Mouse (Mus musculus): ENCODE measurements around the gene Gm20219. TPM values are rescaled to one million over a fixed set of nuclear protein-coding genes. Genes with fewer than 3 reads are reported as not detected.

Gm20219 gene
- polyA plus RNA-seq (2015; fragmentation: Nextera tagmentation; extraction: Ambion mirVana) = not detected in 2 replicates

DNA sequence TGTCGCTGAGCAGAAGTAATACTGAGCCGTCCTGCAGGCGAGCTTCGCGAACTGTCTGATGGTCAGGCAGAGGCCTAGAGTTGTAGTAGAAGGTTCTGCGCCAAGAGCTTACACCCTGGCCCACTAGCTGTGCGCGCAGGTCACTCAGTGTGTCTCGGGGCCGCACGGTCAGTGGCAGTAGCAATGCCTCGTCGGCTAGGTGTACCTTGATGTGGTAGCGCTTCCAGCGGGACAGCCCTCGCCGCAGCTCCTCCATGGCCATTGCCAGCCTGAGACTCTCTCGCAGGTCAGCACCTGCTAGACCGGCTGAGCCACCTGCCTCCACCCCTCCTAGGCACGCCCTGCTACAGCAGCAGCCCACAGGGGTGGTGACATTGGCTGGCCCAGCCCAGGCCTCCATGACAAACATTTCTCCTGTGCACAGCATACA lies at the start of gene Gm20219:
Gene Gm20219 (minus strand): TSS at position 266 of the 430 bp plus-strand sequence.
- TF ChIP-seq CTCF (IDR thresholded peaks at IDR 0.05; ENCODE audit: low read depth) = no peak
- no peak within 1 kb of the TSS for H3K4me3 ChIP-seq (ENCODE audit: low read depth, low read length)
- no peaks in the 10 kb centered on the region; the same call in 1 of the 2 replicates for H3K36me3 ChIP-seq (ENCODE audit: control insufficient read depth, insufficient read depth)
- H3K4me1 ChIP-seq (replicated peaks; ENCODE audit: control insufficient read depth, insufficient read depth, low read length) = no peaks in the 10 kb centered on the region
- H3K27me3 ChIP-seq (replicated peaks; ENCODE audit: control insufficient read depth, insufficient read depth, low read length) = no peaks in the 10 kb centered on the region
- ATAC-seq = peak; percentile 80
- H3K9me3 ChIP-seq (ENCODE audit: control insufficient read depth) = no peaks in the 10 kb centered on the region
- WGBS = 48% methylated on average over 20 of the region's 20 CpGs
- H3K27ac ChIP-seq (ENCODE audit: low read depth, low read length) = no peak within 1 kb of the TSS
- H3K4me2 ChIP-seq (replicated peaks; ENCODE audit: low read depth) = 0 out of 2 replicates have a peak within 1 kb of the TSS, but pooled peaks have one; percentile 21
- no peak within 1 kb of the TSS for H3K9ac ChIP-seq (ENCODE audit: low read depth, low read length)

DNA sequence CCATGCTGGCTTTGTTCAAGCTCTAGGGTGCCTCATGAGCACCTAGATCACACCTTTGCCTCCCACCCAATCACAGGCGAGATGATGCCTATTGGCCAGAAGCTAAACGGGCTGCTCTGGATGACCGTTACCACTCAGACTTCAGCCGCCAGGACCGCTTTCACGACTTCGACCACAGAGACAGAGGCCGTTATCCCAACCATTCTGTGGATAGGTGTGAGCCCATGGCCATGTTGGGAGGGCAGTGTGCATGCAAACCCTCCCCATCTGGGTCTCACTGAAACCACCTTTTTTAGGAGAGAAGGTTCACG lies 49.8 kb upstream of the Gm20219 start:
- 82% methylated on average over 9 of the region's 9 CpGs for WGBS

DNA sequence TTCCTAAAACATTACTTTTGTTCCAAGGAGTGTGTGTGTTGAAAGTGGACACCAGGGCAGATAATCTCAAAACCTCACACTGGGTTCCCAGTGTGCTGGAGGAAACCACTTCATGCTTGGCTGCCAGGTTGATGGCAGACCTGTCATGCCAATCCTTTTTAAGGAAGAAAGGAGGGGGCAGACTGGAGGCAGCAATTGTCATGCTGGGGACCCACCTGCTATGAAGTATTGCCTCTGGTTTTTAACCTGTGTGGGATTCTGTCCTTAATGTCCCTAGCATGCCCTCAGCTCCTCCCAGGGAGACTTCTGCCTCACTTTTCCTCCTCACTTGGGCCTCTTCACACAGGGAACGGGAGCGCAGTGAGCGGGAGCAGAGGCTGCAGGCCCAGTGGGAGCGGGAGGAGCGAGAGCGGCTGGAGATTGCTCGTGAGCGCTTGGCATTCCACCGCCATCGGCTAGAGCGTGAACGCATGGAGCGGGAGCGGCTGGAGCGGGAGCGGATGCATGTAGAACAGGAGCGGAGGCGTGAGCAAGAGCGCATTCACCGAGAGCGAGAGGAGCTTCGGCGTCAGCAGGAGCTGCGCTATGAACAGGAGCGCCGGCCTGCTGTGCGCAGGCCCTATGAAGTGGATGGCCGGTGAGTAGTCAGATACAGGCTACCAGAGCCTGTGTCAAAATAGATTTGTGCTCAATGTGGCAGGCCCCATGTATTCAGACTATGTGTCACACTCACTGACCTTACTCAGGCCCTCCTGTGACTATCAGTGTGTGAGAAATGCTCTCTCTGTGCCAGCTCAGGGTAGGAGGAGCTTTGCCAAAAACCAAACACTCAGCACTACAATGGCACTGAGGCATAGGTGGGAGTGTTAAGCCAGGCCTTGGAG lies 49.2 kb upstream of the Gm20219 start:
- Histone ChIP-seq H3K4me2 (replicated peaks; ENCODE audit: low read depth) (no peak overlapping the region), H3K4me1 (replicated peaks; ENCODE audit: control insufficient read depth, insufficient read depth, low read length) (no peaks in the 10 kb centered on the region), H3K27me3 (replicated peaks; ENCODE audit: control insufficient read depth, insufficient read depth, low read length) (no peaks in the 10 kb centered on the region), H3K9me3 (ENCODE audit: control insufficient read depth) (no peaks in the 10 kb centered on the region), H3K9ac (ENCODE audit: low read depth, low read length) (no peak overlapping the region), H3K4me3 (ENCODE audit: low read depth, low read length) (no peak overlapping the region), H3K27ac (ENCODE audit: low read depth, low read length) (no peak overlapping the region; the same call in 1 of the 2 replicates), H3K36me3 (ENCODE audit: control insufficient read depth, insufficient read depth) (peaks cover 85% of the 10 kb centered on the region)
- no peak for TF ChIP-seq CTCF (IDR thresholded peaks at IDR 0.05; ENCODE audit: low read depth)
- WGBS = 94% methylated on average over 28 of the region's 28 CpGs
- ATAC-seq = no peak

More for the DNA sequence above, 49.8 kb upstream of the Gm20219 start:
- ATAC-seq = no peak
- Histone ChIP-seq H3K27me3 (replicated peaks; ENCODE audit: control insufficient read depth, insufficient read depth, low read length) (no peaks in the 10 kb centered on the region), H3K4me2 (replicated peaks; ENCODE audit: low read depth) (no peak overlapping the region), H3K27ac (ENCODE audit: low read depth, low read length) (no peak overlapping the region), H3K4me3 (ENCODE audit: low read depth, low read length) (no peak overlapping the region), H3K4me1 (replicated peaks; ENCODE audit: control insufficient read depth, insufficient read depth, low read length) (no peaks in the 10 kb centered on the region), H3K36me3 (ENCODE audit: control insufficient read depth, insufficient read depth) (peaks cover 85% of the 10 kb centered on the region), H3K9ac (ENCODE audit: low read depth, low read length) (no peak overlapping the region), H3K9me3 (ENCODE audit: control insufficient read depth) (no peaks in the 10 kb centered on the region)
- TF ChIP-seq CTCF (IDR thresholded peaks at IDR 0.05; ENCODE audit: low read depth) = no peak

DNA sequence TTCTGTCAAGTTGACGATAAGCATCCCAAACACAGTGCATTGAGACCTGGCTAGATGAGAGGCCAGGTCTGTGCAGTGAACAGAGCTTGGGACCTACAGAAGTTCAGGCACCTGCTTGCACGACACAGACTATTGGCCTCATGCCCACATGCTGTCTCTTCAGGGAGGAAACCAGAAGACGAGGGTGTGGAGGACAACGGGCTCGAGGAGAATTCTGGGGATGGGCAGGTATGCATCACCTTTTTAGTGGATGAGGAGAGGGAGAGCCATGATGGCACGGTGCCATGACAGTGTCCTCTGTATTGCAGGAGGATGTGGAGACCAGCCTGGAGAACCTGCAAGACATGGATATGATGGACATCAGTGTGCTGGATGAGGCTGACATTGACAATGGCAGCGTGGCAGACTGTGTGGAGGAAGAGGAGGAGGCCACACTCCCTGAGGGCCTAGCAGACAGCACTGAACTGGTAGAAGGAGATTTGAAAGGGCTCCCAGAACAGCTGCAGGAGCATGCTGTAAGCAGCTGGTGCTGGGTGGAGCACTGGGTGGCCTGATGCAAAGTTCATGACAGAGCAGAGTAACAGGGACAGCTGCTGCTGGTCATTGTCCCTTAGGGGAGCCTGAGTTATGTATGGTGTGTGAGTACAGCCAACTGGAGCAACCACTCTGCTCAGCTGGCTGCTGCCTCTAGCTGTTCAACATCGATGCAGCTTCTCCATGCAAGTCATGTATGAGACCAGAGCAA lies 39.5 kb upstream of the Gm20219 start:
- Histone ChIP-seq H3K4me2 (replicated peaks; ENCODE audit: low read depth) (no peak overlapping the region), H3K4me3 (ENCODE audit: low read depth, low read length) (no peak overlapping the region), H3K4me1 (replicated peaks; ENCODE audit: control insufficient read depth, insufficient read depth, low read length) (no peaks in the 10 kb centered on the region), H3K27me3 (replicated peaks; ENCODE audit: control insufficient read depth, insufficient read depth, low read length) (no peaks in the 10 kb centered on the region), H3K36me3 (ENCODE audit: control insufficient read depth, insufficient read depth) (peaks cover 82% of the 10 kb centered on the region), H3K9ac (ENCODE audit: low read depth, low read length) (no peak overlapping the region), H3K27ac (ENCODE audit: low read depth, low read length) (no peak overlapping the region), H3K9me3 (ENCODE audit: control insufficient read depth) (no peaks in the 10 kb centered on the region)
- 81% methylated on average over 8 of the region's 8 CpGs for WGBS
- ATAC-seq = no peak
- no peak for TF ChIP-seq CTCF (IDR thresholded peaks at IDR 0.05; ENCODE audit: low read depth)

DNA sequence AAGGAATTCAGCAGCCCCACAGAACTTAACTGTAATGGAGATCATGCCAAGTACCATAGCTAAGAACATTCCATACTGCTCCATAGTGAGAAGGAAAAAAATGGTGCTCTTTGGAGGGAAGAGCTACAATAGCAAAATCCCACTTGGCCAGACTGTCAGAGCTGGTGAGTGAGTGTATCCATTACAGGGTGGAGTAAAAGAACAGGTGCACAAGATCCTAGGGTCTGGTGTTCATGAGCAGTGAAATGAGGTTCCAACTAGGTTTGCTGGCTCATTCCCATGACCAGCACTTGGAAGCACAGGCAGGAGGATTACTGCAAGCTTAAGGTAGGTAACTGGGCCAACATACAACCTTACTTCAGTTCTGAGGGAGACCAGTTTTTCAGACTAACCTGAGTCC lies 38.4 kb upstream of the Gm20219 start:
- TF ChIP-seq CTCF (IDR thresholded peaks at IDR 0.05; ENCODE audit: low read depth) = no peak
- Histone ChIP-seq H3K27ac (ENCODE audit: low read depth, low read length) (no peak overlapping the region; the same call in 1 of the 2 replicates), H3K4me3 (ENCODE audit: low read depth, low read length) (no peak overlapping the region), H3K9ac (ENCODE audit: low read depth, low read length) (no peak overlapping the region), H3K27me3 (replicated peaks; ENCODE audit: control insufficient read depth, insufficient read depth, low read length) (no peaks in the 10 kb centered on the region), H3K4me1 (replicated peaks; ENCODE audit: control insufficient read depth, insufficient read depth, low read length) (no peaks in the 10 kb centered on the region), H3K36me3 (ENCODE audit: control insufficient read depth, insufficient read depth) (peaks cover 85% of the 10 kb centered on the region), H3K9me3 (ENCODE audit: control insufficient read depth) (no peaks in the 10 kb centered on the region), H3K4me2 (replicated peaks; ENCODE audit: low read depth) (no peak overlapping the region)
- no peak for ATAC-seq

DNA sequence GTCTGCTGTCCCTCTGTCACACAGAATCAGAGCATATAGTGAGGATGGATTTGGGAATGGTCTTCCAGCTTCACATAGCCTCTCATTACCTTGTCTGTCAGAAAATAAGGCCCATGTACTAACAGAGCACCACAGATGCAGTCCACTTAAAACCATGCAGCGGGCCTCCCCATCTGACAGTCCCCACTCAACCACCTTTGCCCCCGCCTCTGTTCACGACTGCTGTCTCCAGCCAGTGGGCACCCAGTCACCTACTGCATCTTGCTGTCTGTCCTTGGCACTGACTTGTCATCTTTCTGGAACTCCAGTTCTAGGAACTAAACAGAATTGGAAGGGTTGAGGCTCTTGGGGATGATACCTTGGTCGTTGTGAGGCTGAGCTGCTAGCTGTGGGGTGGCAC lies 34.7 kb upstream of the Gm20219 start:
- 95% methylated on average over 4 of the region's 4 CpGs for WGBS
- ATAC-seq = no peak

More for the DNA sequence above, 34.7 kb upstream of the Gm20219 start:
- Histone ChIP-seq H3K9me3 (ENCODE audit: control insufficient read depth) (no peaks in the 10 kb centered on the region), H3K4me2 (replicated peaks; ENCODE audit: low read depth) (no peak overlapping the region), H3K4me3 (ENCODE audit: low read depth, low read length) (no peak overlapping the region), H3K27ac (ENCODE audit: low read depth, low read length) (no peak overlapping the region), H3K9ac (ENCODE audit: low read depth, low read length) (no peak overlapping the region), H3K4me1 (replicated peaks; ENCODE audit: control insufficient read depth, insufficient read depth, low read length) (0 out of 2 replicates have a peak, but pooled peaks cover 4% of the 10 kb centered on the region), H3K27me3 (replicated peaks; ENCODE audit: control insufficient read depth, insufficient read depth, low read length) (no peaks in the 10 kb centered on the region), H3K36me3 (ENCODE audit: control insufficient read depth, insufficient read depth) (peaks cover 54% of the 10 kb centered on the region)
- TF ChIP-seq CTCF (IDR thresholded peaks at IDR 0.05; ENCODE audit: low read depth) = no peak

Measured in intestine, postnatal 0 days (tissue).